Mouse (Mus musculus) liver, embryonic 11.5 days (tissue): ENCODE results near the gene Nudt12. TPM values are rescaled to one million over a fixed set of nuclear protein-coding genes. Genes with fewer than 3 reads are reported as not detected.
A peak's percentile ranks its signal among the peaks of the same experiment; 100 is the strongest.

Experiments used
- ATAC-seq: fragments of 200-750 bp; cut with Nextera tagmentation; replicated peaks from 2 replicates; pipeline ENCODE4 v1.8.0; 2017; ENCODE audit warnings: moderate number of reproducible peaks, mild to moderate bottlenecking, moderate TSS enrichment, moderate library complexity; ENCODE audit not compliant: low FRiP score
- DNase-seq: peaks from one replicate; pipeline ENCODE4 v3.0.0-alpha.2; 2017; ENCODE audit warnings: low spot score
- H3K27ac ChIP-seq: fragments of 300-500 bp; sonication (generic); 2 replicates; pipeline ENCODE4 v1.5.1; 2014; ENCODE audit warnings: mild to moderate bottlenecking, low read depth, low read length, control low read depth
- H3K27me3 ChIP-seq: fragments of 300-500 bp; sonication (generic); replicated peaks from 2 replicates; pipeline ENCODE4 v1.6.1; 2014; ENCODE audit warnings: low read length, mixed read lengths; ENCODE audit not compliant: control insufficient read depth, insufficient read depth
- H3K36me3 ChIP-seq: fragments of 300-500 bp; sonication (generic); 2 replicates; pipeline ENCODE4 v1.6.1; 2014; ENCODE audit warnings: mild to moderate bottlenecking, low read length, moderate library complexity, mixed read lengths; ENCODE audit not compliant: control insufficient read depth, insufficient read depth
- H3K4me1 ChIP-seq: fragments of 300-500 bp; sonication (generic); replicated peaks from 2 replicates; pipeline ENCODE4 v1.6.1; 2014; ENCODE audit warnings: low read length, mixed read lengths; ENCODE audit not compliant: control insufficient read depth, insufficient read depth
- H3K4me2 ChIP-seq: fragments of 300-500 bp; sonication (generic); 2 replicates; pipeline ENCODE4 v1.6.1; 2014; ENCODE audit warnings: mild to moderate bottlenecking, control low read depth, moderate library complexity
- H3K4me3 ChIP-seq: fragments of 300-500 bp; sonication (generic); 2 replicates; pipeline ENCODE4 v1.5.1; 2014; ENCODE audit warnings: low read depth, low read length, control low read depth
- H3K9ac ChIP-seq: fragments of 300-500 bp; sonication (generic); 2 replicates; pipeline ENCODE4 v1.6.1; 2014; ENCODE audit warnings: low read depth, low read length, control low read depth
- H3K9me3 ChIP-seq: fragments of 300-500 bp; sonication (generic); 2 replicates; pipeline ENCODE4 v1.6.1; 2016; ENCODE audit warnings: low read length, inconsistent platforms, mixed read lengths; ENCODE audit not compliant: control insufficient read depth
- WGBS: fragments of 180-500 bp; shearing (Covaris S2); extraction: QIAGEN DNeasy Blood & Tissue Kit; methylation state at CpG from one replicate; pipeline ENCODE4 v1.1.7; 2014; 5-methylcytosine and 5-hydroxymethylcytosine counted together
- polyA plus RNA-seq: library from polyadenylated mRNA; unstranded; fragments of >200 nt; fragmentation: Nextera tagmentation; extraction: Ambion mirVana; gene quantifications from 2 replicates; pipeline ENCODE4 v1.2.1, GENCODE M21; 2014

Nudt12 gene
- polyA plus RNA-seq: 8.1 and 11.5 TPM in 2 replicates

- ATAC-seq (peak; percentile 87), DNase-seq (peak; percentile 66)
- H3K36me3 ChIP-seq: no peaks in the 10 kb centered on the region
- WGBS: 0% methylated on average over 22 of the region's 22 CpGs
- peak within 1 kb of the TSS; percentile 38 for H3K27ac ChIP-seq
- peak within 1 kb of the TSS; percentile 76 for H3K4me3 ChIP-seq
- peak within 1 kb of the TSS; percentile 83 for H3K9ac ChIP-seq
- H3K4me1 ChIP-seq: no peaks in the 10 kb centered on the region
- no peaks in the 10 kb centered on the region for H3K9me3 ChIP-seq
- peak within 1 kb of the TSS; percentile 81 for H3K4me2 ChIP-seq
- H3K27me3 ChIP-seq: no peaks in the 10 kb centered on the region
Observed at GRCm38 (mm10) chr17:59013091-59013459, at the start of gene Nudt12. Gene Nudt12, minus strand, starts transcription at chr17:59013372.

- H3K9me3 ChIP-seq: no peaks in the 10 kb centered on the region
- H3K27ac ChIP-seq: no peak overlapping the region
- ATAC-seq: no peak
- no peaks in the 10 kb centered on the region for H3K4me1 ChIP-seq
- no peaks in the 10 kb centered on the region for H3K36me3 ChIP-seq
- WGBS: 79% methylated on average over 4 of the region's 4 CpGs
- no peak for DNase-seq
- no peaks in the 10 kb centered on the region for H3K27me3 ChIP-seq
- no peak overlapping the region for H3K4me3 ChIP-seq
- no peak overlapping the region for H3K9ac ChIP-seq
- H3K4me2 ChIP-seq: no peak overlapping the region
Observed at GRCm38 (mm10) chr17:59053306-59053705, 40.1 kb upstream of the Nudt12 start.

GRCm38 (mm10) chr17:59039754-59040153 is 26.6 kb upstream of the Nudt12 start:
- H3K27me3 ChIP-seq: no peaks in the 10 kb centered on the region
- H3K9ac ChIP-seq: no peak overlapping the region
- DNase-seq (no peak), ATAC-seq (no peak)
- no peaks in the 10 kb centered on the region for H3K4me1 ChIP-seq
- no peaks in the 10 kb centered on the region for H3K36me3 ChIP-seq
- H3K4me3 ChIP-seq: no peak overlapping the region
- no peak overlapping the region for H3K27ac ChIP-seq
- WGBS: 50% methylated on average over 5 of the region's 5 CpGs
- H3K4me2 ChIP-seq: no peak overlapping the region
- no peaks in the 10 kb centered on the region for H3K9me3 ChIP-seq

- Histone ChIP-seq H3K4me1 (no peaks in the 10 kb centered on the region), H3K4me2 (no peak overlapping the region), H3K4me3 (no peak overlapping the region), H3K36me3 (no peaks in the 10 kb centered on the region), H3K27me3 (no peaks in the 10 kb centered on the region), H3K9me3 (no peaks in the 10 kb centered on the region), H3K9ac (no peak overlapping the region), H3K27ac (no peak overlapping the region)
- 90% methylated on average over 3 of the region's 3 CpGs for WGBS
- DNase-seq: no peak
- no peak for ATAC-seq
Observed at GRCm38 (mm10) chr17:59033445-59033844, 20.3 kb upstream of the Nudt12 start.

GRCm38 (mm10) chr17:59026336-59026735 is 13.2 kb upstream of the Nudt12 start:
- DNase-seq (no peak), ATAC-seq (no peak)
- no peak overlapping the region for H3K4me2 ChIP-seq
- no peaks in the 10 kb centered on the region for H3K27me3 ChIP-seq
- no peak overlapping the region for H3K9ac ChIP-seq
- 83% methylated on average over 3 of the region's 3 CpGs for WGBS
- no peak overlapping the region for H3K27ac ChIP-seq
- H3K4me1 ChIP-seq: no peaks in the 10 kb centered on the region
- H3K36me3 ChIP-seq: no peaks in the 10 kb centered on the region
- no peak overlapping the region for H3K4me3 ChIP-seq
- H3K9me3 ChIP-seq: no peaks in the 10 kb centered on the region

GRCm38 (mm10) chr17:59024502-59024901 is 11.3 kb upstream of the Nudt12 start:
- H3K27ac ChIP-seq: no peak overlapping the region
- no peak overlapping the region for H3K4me2 ChIP-seq
- no peak for ATAC-seq
- H3K4me3 ChIP-seq: no peak overlapping the region
- no peak overlapping the region for H3K9ac ChIP-seq
- WGBS: 64% methylated on average over 6 of the region's 6 CpGs
- H3K4me1 ChIP-seq: no peaks in the 10 kb centered on the region
- H3K9me3 ChIP-seq: no peaks in the 10 kb centered on the region
- no peaks in the 10 kb centered on the region for H3K36me3 ChIP-seq
- no peaks in the 10 kb centered on the region for H3K27me3 ChIP-seq
- DNase-seq: no peak

GRCm38 (mm10) chr17:59023971-59024370 is 10.8 kb upstream of the Nudt12 start:
- H3K9me3 ChIP-seq: no peaks in the 10 kb centered on the region
- no peak overlapping the region for H3K4me2 ChIP-seq
- no peaks in the 10 kb centered on the region for H3K36me3 ChIP-seq
- H3K27me3 ChIP-seq: no peaks in the 10 kb centered on the region
- no peak overlapping the region for H3K9ac ChIP-seq
- ATAC-seq: no peak
- no peak for DNase-seq
- H3K4me1 ChIP-seq: no peaks in the 10 kb centered on the region
- 64% methylated on average over 5 of the region's 5 CpGs for WGBS
- H3K4me3 ChIP-seq: no peak overlapping the region
- no peak overlapping the region for H3K27ac ChIP-seq

GRCm38 (mm10) chr17:59018666-59019065 is 5.5 kb upstream of the Nudt12 start:
- Histone ChIP-seq H3K36me3 (no peaks in the 10 kb centered on the region), H3K4me3 (no peak overlapping the region), H3K9me3 (no peaks in the 10 kb centered on the region), H3K9ac (no peak overlapping the region), H3K27ac (no peak overlapping the region), H3K4me2 (no peak overlapping the region), H3K4me1 (no peaks in the 10 kb centered on the region), H3K27me3 (no peaks in the 10 kb centered on the region)
- DNase-seq: no peak
- WGBS: 87% methylated on average over 4 of the region's 4 CpGs
- no peak for ATAC-seq

GRCm38 (mm10) chr17:59012421-59013090 is 616 bp downstream of the Nudt12 start:
- H3K9ac ChIP-seq: peak overlapping the region; percentile 83
- no peaks in the 10 kb centered on the region for H3K9me3 ChIP-seq
- H3K4me3 ChIP-seq: peak overlapping the region; percentile 76
- WGBS: 11% methylated on average over 15 of the region's 15 CpGs
- no peaks in the 10 kb centered on the region for H3K4me1 ChIP-seq
- peak; percentile 82 for ATAC-seq
- H3K27me3 ChIP-seq: no peaks in the 10 kb centered on the region
- no peaks in the 10 kb centered on the region for H3K36me3 ChIP-seq
- DNase-seq: peak; percentile 35
- peak overlapping the region; percentile 38 for H3K27ac ChIP-seq
- peak overlapping the region; percentile 81 for H3K4me2 ChIP-seq
